ENCODE assay signal across 11 mouse cellular contexts in genomic region chr2:58195346-58195745, GRCm38 (mm10). TPM values are rescaled to one million over a fixed set of nuclear protein-coding genes. Genes with fewer than 3 reads are reported as not detected.
DNase-seq lines count a peak whose midpoint lies in the region; ATAC-seq and TF ChIP-seq lines count a peak whose summit lies in the region.
"Had no signal": no experiment of that assay in that cellular context is flagged by ENCODE, and none has a peak within 500 bp of the region (broad histone marks: within the 10 kb centered on the region; RNA-seq: fewer than 3 reads in every experiment).

TSS of gene Cytip (minus strand) at chr2:58195532.

- no peak within 1 kb of the TSS for H3K4me3 ChIP-seq in lung, embryonic 16.5 days (ENCODE audit: low read length)
- H3K4me3 ChIP-seq in forebrain, postnatal 0 days (ENCODE audit: low read depth, low read length), result no peak within 1 kb of the TSS
- H3K4me3 ChIP-seq in hindbrain, postnatal 0 days (ENCODE audit: low read length), result no peak within 1 kb of the TSS
- H3K4me3 ChIP-seq: liver, embryonic 15.5 days; neural tube, embryonic 13.5 days; stomach, embryonic 15.5 days had no signal

- no peaks in the 10 kb centered on the region for H3K9me3 ChIP-seq in lung, embryonic 16.5 days (ENCODE audit: control insufficient read depth, low read length)
- no peaks in the 10 kb centered on the region for H3K9me3 ChIP-seq in forebrain, postnatal 0 days (ENCODE audit: low read length)
- H3K9me3 ChIP-seq in hindbrain, postnatal 0 days (ENCODE audit: low read length), result no peaks in the 10 kb centered on the region
- H3K9me3 ChIP-seq: liver, embryonic 15.5 days; neural tube, embryonic 13.5 days; stomach, embryonic 15.5 days had no signal

- H3K9ac ChIP-seq in lung, embryonic 16.5 days (ENCODE audit: low read length), result no peak within 1 kb of the TSS
- no peak within 1 kb of the TSS for H3K9ac ChIP-seq in forebrain, postnatal 0 days
- no peak within 1 kb of the TSS for H3K9ac ChIP-seq in hindbrain, postnatal 0 days (replicated peaks; ENCODE audit: low read length)
- H3K9ac ChIP-seq: liver, embryonic 15.5 days; neural tube, embryonic 13.5 days; stomach, embryonic 15.5 days had no signal

- no peaks in the 10 kb centered on the region for H3K4me1 ChIP-seq in lung, embryonic 16.5 days (replicated peaks; ENCODE audit: control insufficient read depth, insufficient read depth, low read length)
- H3K4me1 ChIP-seq in forebrain, postnatal 0 days (ENCODE audit: insufficient read depth), result no peaks in the 10 kb centered on the region
- H3K4me1 ChIP-seq in hindbrain, postnatal 0 days (ENCODE audit: insufficient read depth, low read length), result no peaks in the 10 kb centered on the region
- H3K4me1 ChIP-seq: liver, embryonic 15.5 days; neural tube, embryonic 13.5 days; stomach, embryonic 15.5 days had no signal

- peak; percentile 85 for ATAC-seq in lung, embryonic 16.5 days (ENCODE audit: low read depth)
- ATAC-seq in forebrain, postnatal 0 days, result no peak
- ATAC-seq in hindbrain, postnatal 0 days, result no peak

- H3K4me2 ChIP-seq in lung, embryonic 16.5 days (ENCODE audit: low read depth, low read length), result no peak within 1 kb of the TSS
- H3K4me2 ChIP-seq in forebrain, postnatal 0 days (ENCODE audit: low read depth), result no peak within 1 kb of the TSS
- H3K4me2 ChIP-seq in hindbrain, postnatal 0 days (ENCODE audit: low read depth, low read length), result no peak within 1 kb of the TSS
- H3K4me2 ChIP-seq: liver, embryonic 15.5 days; neural tube, embryonic 13.5 days; stomach, embryonic 15.5 days had no signal

- no peak within 1 kb of the TSS for H3K27ac ChIP-seq in lung, embryonic 16.5 days (ENCODE audit: low read length)
- H3K27ac ChIP-seq in forebrain, postnatal 0 days (ENCODE audit: low read depth, low read length), result no peak within 1 kb of the TSS
- H3K27ac ChIP-seq in hindbrain, postnatal 0 days, result no peak within 1 kb of the TSS
- H3K27ac ChIP-seq: liver, embryonic 15.5 days; neural tube, embryonic 13.5 days; stomach, embryonic 15.5 days had no signal

- DNase-seq in thymus, postnatal 0 days (ENCODE audit: low spot score), result no peak
- no peak for DNase-seq in thymus, adult 18-20 months
- DNase-seq in kidney, adult 11 months, result peak; percentile 84
- DNase-seq in MN1 (ENCODE audit: low spot score), result no peak
- DNase-seq in natural killer cell, adult 2 months (ENCODE audit: low spot score in 2 of 2), result no peak
- DNase-seq in forebrain, postnatal 0 days, result no peak
- no peak for DNase-seq in hindbrain, postnatal 0 days (ENCODE audit: low spot score)

- TF ChIP-seq CTCF in forebrain, postnatal 0 days (IDR thresholded peaks at IDR 0.05; ENCODE audit: low read depth), result no peak
- TF ChIP-seq CTCF in hindbrain, postnatal 0 days (IDR thresholded peaks at IDR 0.05; ENCODE audit: low read depth), result no peak

- 51% methylated on average over 4 of the region's 4 CpGs for WGBS in lung, embryonic 16.5 days
- 42% methylated on average over 4 of the region's 4 CpGs for WGBS in forebrain, postnatal 0 days
- 67% methylated on average over 4 of the region's 4 CpGs for whole genome bisulfite sequencing in hindbrain, postnatal 0 days

- no peaks in the 10 kb centered on the region for H3K36me3 ChIP-seq in lung, embryonic 16.5 days (ENCODE audit: control insufficient read depth, insufficient read depth, low read length)
- H3K36me3 ChIP-seq in forebrain, postnatal 0 days (ENCODE audit: insufficient read depth), result no peaks in the 10 kb centered on the region
- H3K36me3 ChIP-seq in hindbrain, postnatal 0 days (ENCODE audit: insufficient read depth, low read length), result no peaks in the 10 kb centered on the region
- H3K36me3 ChIP-seq: liver, embryonic 15.5 days; neural tube, embryonic 13.5 days; stomach, embryonic 15.5 days had no signal

- H3K27me3 ChIP-seq in lung, embryonic 16.5 days (ENCODE audit: control insufficient read depth, insufficient read depth, low read depth, low read length), result no peaks in the 10 kb centered on the region
- no peaks in the 10 kb centered on the region for H3K27me3 ChIP-seq in forebrain, postnatal 0 days (ENCODE audit: insufficient read depth, low read length)
- H3K27me3 ChIP-seq in hindbrain, postnatal 0 days (ENCODE audit: insufficient read depth, low read length), result no peaks in the 10 kb centered on the region
- H3K27me3 ChIP-seq: liver, embryonic 15.5 days; neural tube, embryonic 13.5 days; stomach, embryonic 15.5 days had no signal

RNA-seq across cellular contexts. Expression of gene Cytip, which starts in this region (rescaled TPM):
- 117 and 125 TPM in 2 replicates for polyA plus RNA-seq in thymus, postnatal 0 days (2015; fragmentation: Nextera tagmentation; extraction: Ambion mirVana)
- 3.8 and 4.6 TPM in 2 replicates for polyA plus RNA-seq in lung, embryonic 16.5 days (2015; fragmentation: Nextera tagmentation; extraction: Ambion mirVana)
- total RNA-seq in forebrain, postnatal 0 days (2014; rRNA removed), result 0.08 and 0.33 TPM in 2 replicates
- 0.15 and 0.42 TPM in 2 replicates for polyA plus RNA-seq in forebrain, postnatal 0 days (2015; fragmentation: Nextera tagmentation; extraction: Ambion mirVana)
- total RNA-seq in hindbrain, postnatal 0 days (2014; rRNA removed), result 0.11 TPM in 1 of 2 replicates, not detected in the other
- 0.24 and 0.49 TPM in 2 replicates for polyA plus RNA-seq in hindbrain, postnatal 0 days (2015; fragmentation: Nextera tagmentation; extraction: Ambion mirVana)

Comparison
In these comparisons a context has a peak if more than half of its experiments do, and no peak if none do; other contexts are left out.
1. RNA of gene Cytip (polyA plus RNA-seq): 117 to 125 TPM in thymus, postnatal 0 days; 3.8 to 4.6 TPM in lung, embryonic 16.5 days, 0.24 to 0.49 TPM in hindbrain, postnatal 0 days and 0.15 to 0.42 TPM in forebrain, postnatal 0 days; every median in the first group is over 10 times any median in the second.